Mouse (Mus musculus) heart, postnatal 25 days (tissue): ENCODE data around the gene Dnah2. TPM values are rescaled to one million over a fixed set of nuclear protein-coding genes. Genes with fewer than 3 reads are reported as not detected.

Experiments used
- DNase-seq: peaks from one replicate; pipeline ENCODE4 v3.0.0; 2022; ENCODE audit warnings: low spot score
- intact Hi-C: fragments of 180-260 bp; cut with DNase I; formaldehyde crosslinking; loops from one replicate; pipeline ENCODE4 v1.15.1; 2025
- total RNA-seq, 2 experiments: library from RNA; stranded (reverse); gene quantifications; 2 replicates each; pipeline ENCODE4 v1.2.3; 2021

The Dnah2 gene
- under 1 TPM; 0.17 to 0.39 TPM for total RNA-seq

- intact Hi-C loops, result loop anchor here (2.0 kb wide), 1 partner anchor 28 kb away; no protein-coding TSS in a partner anchor
- no peak for DNase-seq
Measured at GRCm38 (mm10) chr11:69549060-69549656, at the start of gene Dnah2. Gene Dnah2, minus strand, starts transcription at chr11:69549110.

GRCm38 (mm10) chr11:69594853-69595252 is 45.9 kb upstream of the Dnah2 start:
- no peak for DNase-seq
- intact Hi-C loops, result no loop called here

- intact Hi-C loops, result no loop called here
- DNase-seq, result no peak
Measured at GRCm38 (mm10) chr11:69592799-69593198, 43.9 kb upstream of the Dnah2 start.

- intact Hi-C loops, result no loop called here
- no peak for DNase-seq
Measured at GRCm38 (mm10) chr11:69591899-69592637, 43.2 kb upstream of the Dnah2 start.

- intact Hi-C loops, result no loop called here
- DNase-seq, result no peak
Measured at GRCm38 (mm10) chr11:69591424-69591823, 42.5 kb upstream of the Dnah2 start.

GRCm38 (mm10) chr11:69590622-69591021 is 41.7 kb upstream of the Dnah2 start:
- DNase-seq, result no peak
- intact Hi-C loops, result no loop called here

- DNase-seq, result no peak
- intact Hi-C loops, result no loop called here
Measured at GRCm38 (mm10) chr11:69589207-69589834, 40.4 kb upstream of the Dnah2 start.

GRCm38 (mm10) chr11:69585718-69586325 is 36.9 kb upstream of the Dnah2 start:
- DNase-seq, result no peak
- intact Hi-C loops, result no loop called here

GRCm38 (mm10) chr11:69584937-69585336 is 36.0 kb upstream of the Dnah2 start:
- intact Hi-C loops, result no loop called here
- DNase-seq, result no peak

- intact Hi-C loops, result no loop called here
- no peak for DNase-seq
Measured at GRCm38 (mm10) chr11:69584008-69584407, 35.1 kb upstream of the Dnah2 start.

- DNase-seq, result no peak
- intact Hi-C loops, result no loop called here
Measured at GRCm38 (mm10) chr11:69582230-69582805, 33.4 kb upstream of the Dnah2 start.

- DNase-seq, result no peak
- intact Hi-C loops, result loop anchor here (2.0 kb wide), 1 partner anchor 23 kb away; the partner anchor contains the start of gene Atp1b2
Measured at GRCm38 (mm10) chr11:69581814-69582213, 32.9 kb upstream of the Dnah2 start.

GRCm38 (mm10) chr11:69581147-69581688 is 32.3 kb upstream of the Dnah2 start:
- intact Hi-C loops, result loop anchor here (2.0 kb wide), 1 partner anchor 24 kb away; the partner anchor contains the start of gene Atp1b2
- DNase-seq, result peak; percentile 86

GRCm38 (mm10) chr11:69580572-69581146 is 31.7 kb upstream of the Dnah2 start:
- DNase-seq, result no peak
- intact Hi-C loops, result loop anchor here (2.0 kb wide), 1 partner anchor 24 kb away; the partner anchor contains the start of gene Atp1b2

- intact Hi-C loops, result loop anchor here (2.0 kb wide), 1 partner anchor 25 kb away; the partner anchor contains the start of gene Atp1b2
- peak; percentile 88 for DNase-seq
Measured at GRCm38 (mm10) chr11:69580091-69580514, 31.2 kb upstream of the Dnah2 start, which contains the start of the genes Wrap53 and Trp53. Gene Wrap53, minus strand, starts transcription at chr11:69580255. Gene Trp53, plus strand, starts transcription at chr11:69580359.

- intact Hi-C loops, result loop anchor here (1.0 to 2.0 kb wide), 2 partner anchors 25 to 35 kb away; partner anchors contain the start of gene Atp1b2
- peak; percentile 94 for DNase-seq
Measured at GRCm38 (mm10) chr11:69579128-69580017, 30.5 kb upstream of the Dnah2 start.

GRCm38 (mm10) chr11:69578301-69578700 is 29.4 kb upstream of the Dnah2 start:
- intact Hi-C loops, result no loop called here
- no peak for DNase-seq

- no peak for DNase-seq
- intact Hi-C loops, result loop anchor here (2.0 kb wide), 1 partner anchor 28 kb away; the partner anchor contains the start of gene Dnah2
Measured at GRCm38 (mm10) chr11:69576307-69576706, 27.4 kb upstream of the Dnah2 start.
